Mouse (Mus musculus) kidney, postnatal 0 days (tissue): ENCODE measurements around the gene Serpinf2. TPM values are rescaled to one million over a fixed set of nuclear protein-coding genes. Genes with fewer than 3 reads are reported as not detected.
A peak's percentile ranks its signal among the peaks of the same experiment; 100 is the strongest.
"Not testable (repeated sequence)": the region's sequence is repeated elsewhere in the genome, so short reads cannot be mapped to it uniquely, and the experiment has no call there.

Source experiments
- ATAC-seq: fragments of 200-750 bp; cut with Nextera tagmentation; replicated peaks from 2 replicates; pipeline ENCODE4 v1.8.0; 2017; ENCODE audit warnings: low read depth, moderate number of reproducible peaks, moderate TSS enrichment, moderate library complexity; ENCODE audit not compliant: low FRiP score
- DNase-seq: peaks from one replicate; pipeline ENCODE4 v3.0.0-alpha.2; 2016; ENCODE audit warnings: low spot score
- H3K27ac ChIP-seq: fragments of 300-500 bp; sonication (generic); 2 replicates; pipeline ENCODE4 v1.5.1; 2014; ENCODE audit warnings: mild to moderate bottlenecking
- H3K27me3 ChIP-seq: fragments of 300-500 bp; sonication (generic); 2 replicates; pipeline ENCODE4 v1.6.1; 2014; ENCODE audit warnings: low read length, mixed read lengths; ENCODE audit not compliant: insufficient read depth
- H3K36me3 ChIP-seq: fragments of 300-500 bp; sonication (generic); 2 replicates; pipeline ENCODE4 v1.6.1; 2014; ENCODE audit warnings: low read length, mixed read lengths; ENCODE audit not compliant: insufficient read depth
- H3K4me1 ChIP-seq: fragments of 300-500 bp; sonication (generic); replicated peaks from 2 replicates; pipeline ENCODE4 v1.6.1; 2014; ENCODE audit warnings: antibody characterized with exemption, low read length, mixed read lengths; ENCODE audit not compliant: insufficient read depth
- H3K4me2 ChIP-seq: fragments of 300-500 bp; sonication (generic); 2 replicates; pipeline ENCODE4 v1.6.1; 2014; ENCODE audit warnings: mild to moderate bottlenecking, low read length, moderate library complexity, mixed read lengths
- H3K4me3 ChIP-seq: fragments of 300-500 bp; sonication (generic); replicated peaks from 2 replicates; pipeline ENCODE4 v1.5.1; 2014; ENCODE audit warnings: low read depth, low read length
- H3K9ac ChIP-seq: fragments of 300-500 bp; sonication (generic); 2 replicates; pipeline ENCODE4 v1.6.1; 2014; ENCODE audit warnings: low read depth, low read length
- H3K9me3 ChIP-seq: fragments of 300-500 bp; sonication (generic); replicated peaks from 2 replicates; pipeline ENCODE4 v1.6.1; 2016; ENCODE audit warnings: low read length, inconsistent platforms, mixed read lengths
- CTCF ChIP-seq: IDR thresholded peaks from 2 replicates; pipeline ENCODE4 v1.5.1; 2016; ENCODE audit warnings: antibody characterized with exemption, low read depth, mild to moderate bottlenecking, moderate library complexity
- WGBS: fragments of 180-500 bp; shearing (Covaris S2); extraction: QIAGEN DNeasy Blood & Tissue Kit; methylation state at CpG from one replicate; pipeline ENCODE4 v1.1.7; 2014; 5-methylcytosine and 5-hydroxymethylcytosine counted together
- microRNA counts: library from miRNA; unstranded; fragments of <30 nt; microRNA quantifications from one replicate; lab custom pipeline; 2015
- microRNA-seq: library from miRNA; unstranded; fragments of <30 nt; microRNA quantifications from one replicate; pipeline ENCODE4, GENCODE M21; 2016
- polyA plus RNA-seq: library from polyadenylated mRNA; unstranded; fragments of >200 nt; fragmentation: Nextera tagmentation; extraction: Ambion mirVana; gene quantifications from 2 replicates; pipeline ENCODE4 v1.2.1, GENCODE M21; 2015

The Serpinf2 gene
- polyA plus RNA-seq, 1 experiment from 2014 or later = 45.2 TPM

DNA sequence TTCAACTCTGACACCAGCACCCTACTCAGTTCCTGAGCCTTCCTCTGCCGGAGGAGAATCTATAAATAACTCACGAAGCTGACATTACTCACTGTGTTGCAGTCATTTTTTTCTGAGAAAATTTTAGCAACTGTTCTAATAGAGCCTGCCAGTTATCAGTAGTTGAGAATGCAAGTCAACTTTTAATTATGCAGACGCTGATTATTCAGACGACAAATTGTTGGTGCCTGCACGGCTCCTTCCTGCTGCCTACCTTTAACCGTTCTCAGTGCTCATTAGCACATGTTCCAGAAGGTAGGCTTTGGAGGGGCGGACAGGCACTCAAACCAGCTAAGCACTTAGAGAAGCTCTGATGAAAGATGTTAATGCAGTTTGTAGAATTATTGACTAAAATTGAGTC is 41.9 kb downstream of the Serpinf2 start:
- no peak overlapping the region for H3K27ac ChIP-seq
- no peaks in the 10 kb centered on the region for H3K36me3 ChIP-seq
- ATAC-seq (no peak), DNase-seq (no peak)
- H3K9ac ChIP-seq = no peak overlapping the region
- WGBS = 77% methylated on average over 7 of the region's 7 CpGs
- no peak overlapping the region for H3K4me2 ChIP-seq
- no peaks in the 10 kb centered on the region for H3K27me3 ChIP-seq
- no peaks in the 10 kb centered on the region for H3K9me3 ChIP-seq
- H3K4me3 ChIP-seq = no peak overlapping the region
- no peak for TF ChIP-seq CTCF
- no peaks in the 10 kb centered on the region for H3K4me1 ChIP-seq

DNA sequence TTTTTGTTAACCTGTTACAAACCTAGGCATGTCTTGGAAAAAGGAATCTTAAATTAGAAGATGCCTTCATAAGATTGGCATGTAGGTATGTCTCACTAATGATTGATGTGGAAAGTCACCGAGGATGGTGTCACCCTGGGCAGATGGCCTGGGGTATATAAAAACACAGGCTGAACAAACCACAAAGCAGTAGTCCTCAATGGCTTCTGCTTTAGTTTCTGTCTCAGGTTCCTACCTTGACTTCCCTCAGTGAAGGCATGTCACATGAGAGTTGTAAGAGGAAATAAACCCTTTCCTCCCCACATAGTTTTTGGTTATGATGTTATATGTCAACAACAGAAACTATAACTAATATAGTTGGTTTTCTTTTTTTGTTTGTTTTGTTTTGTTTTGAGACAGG is 43.8 kb downstream of the Serpinf2 start:
- H3K36me3 ChIP-seq = no peaks in the 10 kb centered on the region
- H3K9me3 ChIP-seq = no peaks in the 10 kb centered on the region
- 68% methylated on average over 1 of the region's 1 CpGs for WGBS
- no peak for ATAC-seq
- H3K4me3 ChIP-seq = no peak overlapping the region
- no peak overlapping the region for H3K27ac ChIP-seq
- no peaks in the 10 kb centered on the region for H3K27me3 ChIP-seq
- DNase-seq = no peak
- H3K9ac ChIP-seq = no peak overlapping the region
- H3K4me2 ChIP-seq = no peak overlapping the region
- no peaks in the 10 kb centered on the region for H3K4me1 ChIP-seq
- no peak for TF ChIP-seq CTCF

DNA sequence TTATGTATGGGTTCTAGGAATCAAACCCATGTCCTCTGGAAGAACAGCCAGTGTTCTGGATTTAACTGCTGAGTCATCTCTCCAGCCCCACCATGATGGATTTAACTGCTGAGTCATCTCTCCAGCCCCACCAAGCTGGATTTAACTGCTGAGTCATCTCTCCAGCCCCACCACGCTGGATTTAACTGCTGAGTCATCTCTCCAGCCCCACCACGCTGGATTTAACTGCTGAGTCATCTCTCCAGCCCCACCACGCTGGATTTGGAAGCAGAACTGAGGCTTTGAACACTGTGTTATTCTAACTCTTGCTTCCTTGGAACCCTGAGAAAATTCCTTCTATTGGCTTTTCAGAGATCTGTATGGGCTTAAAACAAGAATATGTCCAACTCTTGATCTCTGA is 55.9 kb downstream of the Serpinf2 start:
- H3K36me3 ChIP-seq, H3K27me3 ChIP-seq, H3K9ac ChIP-seq, H3K27ac ChIP-seq, ATAC-seq, H3K4me3 ChIP-seq, H3K4me1 ChIP-seq, H3K9me3 ChIP-seq, H3K4me2 ChIP-seq, DNase-seq: not testable (repeated sequence)
- WGBS = 50% methylated on average over 3 of the region's 3 CpGs

MicroRNA genes within 50 kb of the gene (microRNA counts, 519-probe panel; counts per million panel counts)
- 7,545 counts per million, percentile 97 among the panel's probes with 10 or more counts for microRNA mmu-miR-22 (lab: Ali Mortazavi, UCI)

Small RNA genes lying within 50 kb of the gene (microRNA-seq; reads per million reads assigned to microRNA genes)
- 13,489 reads per million, percentile 95 among the genes with 10 or more reads in this experiment for gene Mir22

Other genes with a start within 250 kb of the Serpinf2 start
- gene Dph1, start 248.3 kb downstream of the Serpinf2 start, polyA plus RNA-seq = 26.3 TPM in 2 replicates
- 4.2 and 4.6 TPM in 2 replicates for gene Rtn4rl1, start 245.8 kb downstream of the Serpinf2 start, polyA plus RNA-seq
- 70.7 and 85.2 TPM in 2 replicates for gene Rpa1, start 91.3 kb downstream of the Serpinf2 start, polyA plus RNA-seq
- 9.0 and 9.8 TPM in 2 replicates for gene Smyd4, start 91.2 kb downstream of the Serpinf2 start, polyA plus RNA-seq
- 90.9 and 98.4 TPM in 2 replicates for gene Serpinf1, start 16.9 kb downstream of the Serpinf2 start, polyA plus RNA-seq
- gene Wdr81, start 15.1 kb upstream of the Serpinf2 start, polyA plus RNA-seq = 4.9 and 5.3 TPM in 2 replicates
- gene Tlcd2, start 22.1 kb upstream of the Serpinf2 start, polyA plus RNA-seq = 9.3 and 11.8 TPM in 2 replicates
- gene Prpf8, start 47.2 kb upstream of the Serpinf2 start, polyA plus RNA-seq = 36.3 and 36.6 TPM in 2 replicates
- 4.2 and 4.5 TPM in 2 replicates for gene Rilp, start 70.5 kb upstream of the Serpinf2 start, polyA plus RNA-seq
- 13.6 and 14.4 TPM in 2 replicates for gene Scarf1, start 73.9 kb upstream of the Serpinf2 start, polyA plus RNA-seq
- 16.6 and 19.1 TPM in 2 replicates for gene Slc43a2, start 92.1 kb upstream of the Serpinf2 start, polyA plus RNA-seq
- 68.9 and 69.8 TPM in 2 replicates for gene Pitpna, start 148.5 kb upstream of the Serpinf2 start, polyA plus RNA-seq
- 35.9 and 38.6 TPM in 2 replicates for gene Inpp5k, start 191.4 kb upstream of the Serpinf2 start, polyA plus RNA-seq
- 55.3 and 60.8 TPM in 2 replicates for gene Myo1c, start 210.9 kb upstream of the Serpinf2 start, polyA plus RNA-seq
- gene Crk, start 239.7 kb upstream of the Serpinf2 start, polyA plus RNA-seq = 106 and 112 TPM in 2 replicates